Mouse (Mus musculus): Measurements from ENCODE around the gene Neurl2. TPM values are rescaled to one million over a fixed set of nuclear protein-coding genes. Genes with fewer than 3 reads are reported as not detected.
A peak's percentile ranks its signal among the peaks of the same experiment; 100 is the strongest.
"Not testable (repeated sequence)": the region's sequence is repeated elsewhere in the genome, so short reads cannot be mapped to it uniquely, and the experiment has no call there.

Neurl2 gene
- 6.2 and 6.9 TPM in 2 replicates for polyA plus RNA-seq (2015; fragmentation: Nextera tagmentation; extraction: Ambion mirVana)

DNA sequence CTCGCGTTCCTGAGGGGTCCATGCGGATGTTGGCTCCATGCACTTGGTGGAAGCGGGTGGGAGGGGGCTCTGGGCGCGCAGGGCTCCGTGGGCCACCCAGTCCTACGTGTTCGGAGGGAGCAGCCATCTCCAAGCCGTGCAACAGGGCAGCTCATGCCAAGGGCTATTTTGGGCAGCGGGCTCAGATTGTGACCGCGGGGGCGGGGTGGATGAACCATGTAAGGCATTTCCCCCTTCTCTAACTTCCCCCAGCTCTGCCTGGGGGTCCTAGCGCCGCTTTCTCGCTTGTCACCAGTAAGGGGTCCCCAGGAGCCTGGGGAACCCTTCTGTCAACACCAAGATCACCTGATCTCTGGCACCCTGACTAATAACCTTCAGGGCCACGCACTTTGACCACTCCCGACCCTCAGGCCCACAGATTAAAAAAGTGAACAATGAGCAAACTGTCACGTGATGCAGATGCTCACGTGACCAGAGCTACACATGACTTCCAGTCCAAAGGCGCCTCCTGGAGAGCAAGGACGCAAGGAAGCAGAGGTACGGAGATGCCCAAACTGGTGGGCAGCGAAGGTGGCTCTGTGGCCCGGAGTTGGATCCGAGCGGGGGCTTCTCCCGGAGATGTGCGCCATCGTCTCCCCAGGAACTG lies at the start of gene Neurl2:
Gene Neurl2, minus strand, starts transcription at position 143 of the 646 bp plus-strand sequence.
- Histone ChIP-seq H3K36me3 (0 out of 2 replicates have a peak, but pooled peaks cover 3% of the 10 kb centered on the region), H3K4me2 (peak within 1 kb of the TSS; percentile 98), H3K4me1 (peaks cover 17% of the 10 kb centered on the region), H3K9ac (peak within 1 kb of the TSS; percentile 81), H3K4me3 (replicated peaks) (peak within 1 kb of the TSS; percentile 63), H3K27me3 (replicated peaks) (no peaks in the 10 kb centered on the region), H3K9me3 (no peaks in the 10 kb centered on the region), H3K27ac (peak within 1 kb of the TSS; percentile 87)
- ATAC-seq (ENCODE audit: insufficient read depth, low FRiP score, low read depth) = peak; percentile 63
- WGBS = under 1% methylated on average over 31 of the region's 31 CpGs

DNA sequence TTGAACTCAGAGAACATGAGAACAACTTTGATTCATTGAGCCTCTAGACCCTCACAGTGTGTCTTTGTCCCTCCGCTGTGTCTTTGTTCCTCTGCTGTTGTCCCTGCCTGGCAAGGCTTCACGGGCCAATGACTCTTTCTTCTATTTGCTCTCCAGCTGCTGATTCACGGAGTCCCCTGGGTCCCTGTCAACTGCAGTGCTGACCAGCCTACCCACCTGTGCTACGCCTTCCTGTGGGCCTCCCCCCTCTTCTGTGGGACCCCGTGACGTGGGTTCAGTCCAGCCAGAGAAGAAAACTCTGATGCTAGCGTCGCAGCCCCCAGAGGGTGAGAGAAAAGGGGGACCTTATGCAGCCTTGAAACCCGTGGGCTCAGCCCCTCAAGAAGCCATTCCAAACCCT lies 49.4 kb upstream of the Neurl2 start:
- H3K27me3 ChIP-seq (replicated peaks) = no peaks in the 10 kb centered on the region
- H3K4me3 ChIP-seq (replicated peaks) = no peak overlapping the region
- H3K4me2 ChIP-seq = no peak overlapping the region
- no peak overlapping the region for H3K27ac ChIP-seq
- no peak for ATAC-seq (ENCODE audit: insufficient read depth, low FRiP score, low read depth)
- WGBS = 79% methylated on average over 9 of the region's 9 CpGs
- H3K4me1 ChIP-seq = peaks cover 6% of the 10 kb centered on the region
- peaks cover 34% of the 10 kb centered on the region for H3K36me3 ChIP-seq
- H3K9ac ChIP-seq = no peak overlapping the region
- H3K9me3 ChIP-seq = no peaks in the 10 kb centered on the region

DNA sequence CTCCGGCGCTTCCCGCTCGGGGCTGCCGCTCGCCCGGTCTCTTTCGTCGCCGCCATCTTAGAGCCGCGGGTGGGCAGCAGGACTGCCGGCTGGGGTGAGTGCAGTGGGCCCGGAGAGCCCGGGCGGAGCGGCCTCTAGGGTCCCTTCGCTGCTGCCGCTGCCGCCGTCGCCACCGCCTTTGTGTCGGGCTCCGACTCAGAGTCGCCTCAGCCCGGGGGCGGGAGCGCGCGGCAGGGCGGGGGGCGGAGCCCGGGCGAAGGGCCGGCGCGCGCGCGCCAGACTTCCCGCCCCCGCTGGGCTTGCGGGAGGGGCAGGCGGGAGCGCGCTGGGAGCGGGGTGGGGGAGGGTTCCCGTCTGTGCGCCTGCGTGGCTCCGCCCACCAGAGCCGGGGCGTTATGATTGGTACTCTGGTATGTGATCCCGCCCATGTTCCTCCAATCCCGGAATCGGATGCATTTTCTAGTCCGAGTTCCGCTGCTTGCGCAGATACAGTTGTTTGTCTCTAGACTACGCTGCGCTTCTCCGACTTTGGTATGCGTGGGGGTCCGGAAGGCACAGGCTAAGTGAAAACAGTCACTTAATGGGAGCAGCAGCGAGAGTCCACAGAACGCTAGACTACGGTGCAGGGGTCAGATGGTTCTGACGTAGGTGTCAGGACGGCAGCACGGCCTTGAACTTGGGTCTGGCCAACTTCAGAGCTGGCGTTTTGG lies 46.5 kb upstream of the Neurl2 start:
- ATAC-seq (ENCODE audit: insufficient read depth, low FRiP score, low read depth) = peak; percentile 90
- under 1% methylated on average over 68 of the region's 72 CpGs for WGBS
- peak overlapping the region; percentile 80 for H3K4me2 ChIP-seq
- peak overlapping the region; percentile 81 for H3K4me3 ChIP-seq (replicated peaks)
- H3K36me3 ChIP-seq = peaks cover 8% of the 10 kb centered on the region; the same call in 1 of the 2 replicates
- H3K4me1 ChIP-seq = peaks cover 11% of the 10 kb centered on the region
- H3K9ac ChIP-seq = peak overlapping the region; percentile 98
- H3K9me3 ChIP-seq = no peaks in the 10 kb centered on the region
- peak overlapping the region; percentile 98 for H3K27ac ChIP-seq
- no peaks in the 10 kb centered on the region for H3K27me3 ChIP-seq (replicated peaks)

DNA sequence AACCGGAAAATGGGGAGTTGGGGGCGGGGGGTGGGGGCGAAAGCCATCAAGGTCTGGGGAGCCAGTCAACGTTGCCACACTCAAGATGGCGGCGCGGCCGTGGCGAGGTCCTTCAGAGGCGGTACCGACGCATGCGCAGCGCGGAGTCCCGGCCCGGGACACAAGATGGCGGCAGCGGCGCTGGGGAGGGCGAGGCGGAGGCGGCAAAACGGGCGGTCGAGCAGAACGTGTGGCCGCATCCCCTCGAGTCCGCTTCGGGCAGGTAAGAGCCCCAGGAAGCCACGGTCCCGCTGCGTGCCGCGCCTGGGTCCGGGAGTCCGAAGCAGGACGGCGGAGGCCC lies 45.9 kb upstream of the Neurl2 start, which contains the start of gene Pcif1:
Gene Pcif1, plus strand, starts transcription at position 77 of the 340 bp plus-strand sequence.
- Histone ChIP-seq H3K36me3 (peaks cover 3% of the 10 kb centered on the region; the same call in 1 of the 2 replicates), H3K27ac (peak within 1 kb of the TSS; percentile 98), H3K4me2 (peak within 1 kb of the TSS; percentile 80), H3K9me3 (no peaks in the 10 kb centered on the region), H3K4me1 (peaks cover 16% of the 10 kb centered on the region), H3K4me3 (replicated peaks) (peak within 1 kb of the TSS; percentile 81), H3K27me3 (replicated peaks) (no peaks in the 10 kb centered on the region), H3K9ac (peak within 1 kb of the TSS; percentile 98)
- peak; percentile 85 for ATAC-seq (ENCODE audit: insufficient read depth, low FRiP score, low read depth)
- under 1% methylated on average over 33 of the region's 40 CpGs for WGBS

DNA sequence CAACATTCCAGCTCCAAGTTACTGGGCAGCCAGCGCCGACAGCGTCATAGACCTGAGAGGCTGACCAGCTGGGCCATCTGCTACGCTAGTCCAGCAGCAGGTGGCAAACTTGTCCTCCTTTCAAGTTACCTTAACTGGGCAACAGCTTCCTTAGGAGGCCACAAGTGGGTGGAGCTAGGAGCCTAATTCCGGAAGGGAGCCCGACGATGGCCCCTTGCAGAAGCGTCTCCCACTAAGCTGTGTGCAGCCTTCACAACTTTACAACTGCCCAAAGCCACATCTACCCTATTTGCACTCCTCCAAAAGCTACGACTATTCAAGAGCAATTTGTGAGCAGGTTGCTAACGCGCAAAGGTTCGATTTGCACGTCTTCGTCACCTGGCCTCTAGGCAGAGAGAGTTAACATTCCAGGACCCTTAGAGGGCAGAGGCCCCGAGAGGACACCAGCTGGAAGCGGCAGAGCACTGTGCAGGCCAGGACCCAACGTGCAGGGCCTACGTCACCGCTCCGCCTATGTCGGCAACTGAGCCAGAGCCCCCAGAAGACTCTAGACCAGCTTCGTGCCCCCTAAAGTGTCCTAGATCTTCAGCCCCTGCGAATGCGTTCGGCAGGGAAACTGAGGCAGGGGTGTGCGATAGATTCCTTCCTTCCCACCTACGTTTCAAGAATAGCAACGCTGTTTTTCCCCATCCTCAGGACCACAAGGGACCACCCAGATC lies 45.4 kb upstream of the Neurl2 start:
- Histone ChIP-seq H3K27ac (peak overlapping the region; percentile 98), H3K27me3 (replicated peaks) (no peaks in the 10 kb centered on the region), H3K4me2 (peak overlapping the region; percentile 76), H3K4me3 (replicated peaks) (peak overlapping the region; percentile 81), H3K9me3 (no peaks in the 10 kb centered on the region), H3K4me1 (peaks cover 21% of the 10 kb centered on the region), H3K36me3 (no peaks in the 10 kb centered on the region), H3K9ac (peak overlapping the region; percentile 98; the same call in 1 of the 2 replicates)
- ATAC-seq (ENCODE audit: insufficient read depth, low FRiP score, low read depth) = peak; percentile 43
- WGBS = under 1% methylated on average over 28 of the region's 28 CpGs

DNA sequence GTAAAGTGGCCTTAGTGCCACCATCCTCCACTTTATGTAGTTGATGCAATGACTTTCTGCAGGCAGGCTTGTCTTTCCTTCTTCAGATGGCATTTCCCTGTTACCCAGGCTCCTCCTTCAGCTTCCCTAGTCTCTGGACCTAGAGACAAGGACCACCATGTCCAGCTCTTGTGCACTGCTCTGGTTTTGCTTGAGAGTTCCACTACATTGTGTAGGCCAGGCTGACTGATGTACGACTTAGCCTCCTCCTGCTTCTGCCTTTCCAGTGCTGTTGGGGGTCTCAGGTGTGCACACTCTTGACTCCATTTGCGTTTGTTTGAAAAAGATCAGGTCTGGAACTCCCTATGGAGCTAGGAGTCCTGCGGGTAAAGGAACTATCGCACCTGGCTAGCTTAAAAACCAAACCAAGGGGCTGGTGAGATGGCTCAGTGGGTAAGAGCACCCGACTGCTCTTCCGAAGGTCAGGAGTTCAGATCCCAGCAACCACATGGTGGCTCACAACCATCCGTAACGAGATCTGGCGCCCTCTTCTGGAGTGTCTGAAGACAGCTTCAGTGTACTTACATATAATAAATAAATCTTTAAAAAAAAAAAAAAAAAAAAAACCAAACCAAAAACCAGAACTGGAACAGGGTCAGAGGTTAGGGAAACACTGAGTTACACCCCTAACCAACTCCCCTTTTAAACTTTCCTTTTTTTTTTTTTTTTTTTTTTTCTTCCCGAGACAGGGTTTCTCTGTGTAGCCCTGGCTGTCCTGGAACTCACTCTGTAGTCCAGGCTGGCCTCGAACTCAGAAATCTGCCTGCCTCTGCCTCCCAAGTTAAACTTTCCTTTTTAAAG lies 44.3 kb upstream of the Neurl2 start:
- 76% methylated on average over 11 of the region's 11 CpGs for WGBS
- not testable (repeated sequence) for H3K4me3 ChIP-seq (replicated peaks); H3K9ac ChIP-seq; H3K27me3 ChIP-seq (replicated peaks); ATAC-seq (ENCODE audit: insufficient read depth, low FRiP score, low read depth); H3K9me3 ChIP-seq; H3K36me3 ChIP-seq
- Histone ChIP-seq H3K4me2 (peak overlapping the region; percentile 76), H3K27ac (peak overlapping the region; percentile 98), H3K4me1 (peaks cover 23% of the 10 kb centered on the region)

DNA sequence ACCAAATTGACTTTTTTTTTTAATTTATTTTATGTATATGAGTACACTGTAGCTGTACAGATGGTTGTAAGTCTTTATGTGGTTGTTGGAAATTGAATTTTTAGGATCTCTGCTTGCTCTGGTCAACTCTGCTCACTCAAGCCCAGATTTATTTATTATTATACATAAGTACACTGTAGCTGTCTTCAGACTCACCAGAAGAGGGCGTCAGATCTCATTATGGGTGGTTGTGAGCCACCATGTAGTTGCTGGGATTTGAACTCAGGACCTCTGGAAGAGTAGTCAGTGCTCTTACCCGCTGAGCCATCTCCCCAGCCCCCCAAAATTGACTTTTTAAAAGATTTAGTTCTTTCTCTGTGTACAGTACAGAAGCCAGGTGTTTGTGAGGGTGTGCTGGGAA lies 42.4 kb upstream of the Neurl2 start:
- WGBS = 51% methylated on average over 2 of the region's 2 CpGs
- H3K4me1 ChIP-seq = peaks cover 22% of the 10 kb centered on the region
- not testable (repeated sequence) for H3K9ac ChIP-seq; H3K4me3 ChIP-seq (replicated peaks); H3K27ac ChIP-seq; ATAC-seq (ENCODE audit: insufficient read depth, low FRiP score, low read depth); H3K9me3 ChIP-seq; H3K36me3 ChIP-seq; H3K27me3 ChIP-seq (replicated peaks); H3K4me2 ChIP-seq

DNA sequence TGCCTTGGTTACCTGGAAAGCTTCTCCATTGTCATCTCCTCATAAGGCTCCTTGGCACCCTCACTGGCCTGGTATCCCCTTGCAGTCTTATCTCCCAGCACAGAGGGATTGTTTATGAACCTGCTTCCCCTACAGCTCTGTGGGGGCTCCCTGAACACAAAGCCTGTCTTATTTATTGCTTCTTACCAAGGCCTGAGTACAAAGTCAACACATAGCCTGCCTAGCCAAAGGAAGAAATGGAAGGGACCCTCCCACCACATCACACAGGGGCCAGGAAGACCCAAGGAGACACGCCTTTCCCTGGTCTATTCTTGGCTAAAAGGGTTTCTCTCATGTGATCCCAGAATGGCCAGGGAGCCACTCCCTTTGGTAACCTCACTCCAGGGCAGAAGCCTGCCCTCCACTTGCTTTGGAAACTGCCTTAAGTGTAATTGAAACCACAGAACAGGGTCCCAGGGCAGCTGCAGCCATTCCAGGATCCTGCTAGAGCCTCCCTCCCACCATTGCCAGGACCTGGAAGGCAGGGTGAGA lies 41.0 kb upstream of the Neurl2 start:
- WGBS = 29% methylated on average over 1 of the region's 1 CpGs
- H3K9ac ChIP-seq = no peak overlapping the region

DNA sequence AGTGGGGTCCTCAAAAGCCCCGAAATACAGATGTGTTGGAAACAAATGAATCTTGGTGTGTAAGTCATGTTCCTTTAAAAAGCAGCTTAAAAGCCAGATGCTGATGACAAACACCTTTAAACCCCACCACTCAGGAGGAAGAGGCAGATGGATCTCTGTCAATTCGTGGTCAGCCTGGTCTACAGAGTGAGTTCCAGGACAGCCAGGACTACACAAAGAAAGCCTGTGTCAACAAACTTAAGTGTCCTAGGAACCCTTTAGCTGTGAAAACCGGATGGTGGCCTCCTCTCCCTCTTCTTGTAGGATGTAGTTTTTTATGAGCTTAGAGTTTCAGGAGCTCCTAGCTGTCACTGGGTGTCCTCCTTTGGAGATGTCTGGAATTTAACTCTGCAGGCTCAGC lies 40.4 kb upstream of the Neurl2 start:
- H3K27me3 ChIP-seq (replicated peaks) = no peaks in the 10 kb centered on the region
- no peak overlapping the region for H3K9ac ChIP-seq
- no peaks in the 10 kb centered on the region for H3K9me3 ChIP-seq
- peak overlapping the region; percentile 67; the same call in 1 of the 2 replicates for H3K27ac ChIP-seq
- H3K4me3 ChIP-seq (replicated peaks) = no peak overlapping the region
- no peaks in the 10 kb centered on the region for H3K36me3 ChIP-seq
- ATAC-seq (ENCODE audit: insufficient read depth, low FRiP score, low read depth) = no peak
- peaks cover 17% of the 10 kb centered on the region for H3K4me1 ChIP-seq
- no peak overlapping the region for H3K4me2 ChIP-seq
- 46% methylated on average over 3 of the region's 3 CpGs for WGBS

More for the DNA sequence above, 41.0 kb upstream of the Neurl2 start:
- Histone ChIP-seq H3K4me2 (no peak overlapping the region), H3K4me3 (replicated peaks) (no peak overlapping the region), H3K27ac (peak overlapping the region; percentile 67), H3K27me3 (replicated peaks) (no peaks in the 10 kb centered on the region), H3K4me1 (peaks cover 17% of the 10 kb centered on the region), H3K36me3 (no peaks in the 10 kb centered on the region), H3K9me3 (no peaks in the 10 kb centered on the region)
- ATAC-seq (ENCODE audit: insufficient read depth, low FRiP score, low read depth) = no peak

DNA sequence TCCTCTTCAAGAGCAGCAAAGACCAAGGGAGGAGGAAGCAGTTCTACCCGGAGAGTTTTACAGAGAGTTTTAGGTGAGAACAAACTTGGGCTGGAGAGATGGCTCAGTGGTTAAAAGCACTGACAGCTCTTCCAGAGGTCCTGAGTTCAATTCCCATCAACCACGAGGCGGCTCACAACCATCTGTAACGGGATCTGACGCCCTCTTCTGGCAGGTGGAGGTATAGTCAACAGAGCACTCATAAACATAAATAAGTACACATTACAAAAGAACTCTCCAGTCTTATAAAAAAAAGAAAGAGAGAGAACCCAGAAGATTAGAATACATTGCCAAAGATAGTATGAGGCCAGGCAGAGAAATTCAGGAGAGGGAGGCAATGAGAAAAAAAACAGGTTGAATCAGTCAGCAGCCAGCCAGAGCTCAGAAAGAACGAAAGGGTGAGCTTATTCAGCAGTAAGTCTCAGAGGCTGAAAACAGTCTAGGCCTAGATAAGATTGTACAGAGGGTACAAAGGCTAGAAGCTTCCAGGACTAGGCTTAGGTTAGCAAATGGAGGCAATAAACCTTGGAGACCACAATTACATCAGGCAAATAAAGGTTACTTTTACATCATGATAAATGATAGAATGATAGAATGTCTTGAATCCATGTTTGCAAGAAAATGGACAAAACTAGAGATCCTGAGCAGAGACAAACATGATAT lies 38.5 kb upstream of the Neurl2 start:
- Histone ChIP-seq H3K27me3 (replicated peaks) (no peaks in the 10 kb centered on the region), H3K27ac (no peak overlapping the region), H3K36me3 (no peaks in the 10 kb centered on the region), H3K4me1 (peaks cover 22% of the 10 kb centered on the region), H3K4me2 (no peak overlapping the region), H3K9ac (no peak overlapping the region), H3K9me3 (no peaks in the 10 kb centered on the region), H3K4me3 (replicated peaks) (no peak overlapping the region)
- no peak for ATAC-seq (ENCODE audit: insufficient read depth, low FRiP score, low read depth)
- 52% methylated on average over 6 of the region's 6 CpGs for WGBS
